Mouse (Mus musculus): Measurements from ENCODE around the gene Dgkg. TPM values are rescaled to one million over a fixed set of nuclear protein-coding genes. Genes with fewer than 3 reads are reported as not detected.

Dgkg gene
- total and polyA plus RNA-seq, 2 experiments from 2014 or later = 0.08 to 0.44 TPM

- no peak overlapping the region for H3K27ac ChIP-seq (ENCODE audit: low read depth)
- H3K9ac ChIP-seq (replicated peaks; ENCODE audit: low read depth, low read length) = no peak overlapping the region
- no peaks in the 10 kb centered on the region for H3K9me3 ChIP-seq (replicated peaks; ENCODE audit: control insufficient read depth, low read length)
- DNase-seq (ENCODE audit: low spot score) (no peak), ATAC-seq (ENCODE audit: insufficient read depth, low read depth) (no peak)
- no peaks in the 10 kb centered on the region for H3K27me3 ChIP-seq (ENCODE audit: control insufficient read depth, insufficient read depth, low read length)
- H3K4me2 ChIP-seq (ENCODE audit: low read depth, low read length) = no peak overlapping the region
- no peak overlapping the region for H3K4me3 ChIP-seq (ENCODE audit: low read depth, low read length)
- WGBS = 16% methylated on average over 9 of the region's 9 CpGs
- peak; percentile 47 for TF ChIP-seq CTCF (IDR thresholded peaks at IDR 0.05; ENCODE audit: low read depth)
- no peak for TF ChIP-seq EP300 (IDR thresholded peaks at IDR 0.05; ENCODE audit: low read depth)
- no peaks in the 10 kb centered on the region for H3K36me3 ChIP-seq (replicated peaks; ENCODE audit: control insufficient read depth, insufficient read depth, low read length)
- H3K4me1 ChIP-seq (ENCODE audit: control insufficient read depth, insufficient read depth) = peaks cover 32% of the 10 kb centered on the region
These were observed 104.7 kb downstream of the Dgkg start for GRCm38 (mm10) chr16:22552351-22552750.

GRCm38 (mm10) chr16:22551231-22552000 lies 105.6 kb downstream of the Dgkg start:
- H3K4me2 ChIP-seq (ENCODE audit: low read depth, low read length) = no peak overlapping the region
- no peak overlapping the region for H3K9ac ChIP-seq (replicated peaks; ENCODE audit: low read depth, low read length)
- H3K27ac ChIP-seq (ENCODE audit: low read depth) = 0 out of 2 replicates have a peak overlapping the region, but pooled peaks have one; percentile 7

GRCm38 (mm10) chr16:22549346-22549745 lies 107.7 kb downstream of the Dgkg start:
- Histone ChIP-seq H3K27me3 (ENCODE audit: control insufficient read depth, insufficient read depth, low read length) (no peaks in the 10 kb centered on the region), H3K9me3 (replicated peaks; ENCODE audit: control insufficient read depth, low read length) (no peaks in the 10 kb centered on the region), H3K4me1 (ENCODE audit: control insufficient read depth, insufficient read depth) (peaks cover 55% of the 10 kb centered on the region), H3K9ac (replicated peaks; ENCODE audit: low read depth, low read length) (no peak overlapping the region; the same call in 1 of the 2 replicates), H3K4me2 (ENCODE audit: low read depth, low read length) (peak overlapping the region; percentile 85), H3K27ac (ENCODE audit: low read depth) (no peak overlapping the region), H3K36me3 (replicated peaks; ENCODE audit: control insufficient read depth, insufficient read depth, low read length) (no peaks in the 10 kb centered on the region), H3K4me3 (ENCODE audit: low read depth, low read length) (no peak overlapping the region)
- no peak for DNase-seq (ENCODE audit: low spot score)
- 60% methylated on average over 5 of the region's 5 CpGs for WGBS
- no peak for ATAC-seq (ENCODE audit: insufficient read depth, low read depth)
- TF ChIP-seq EP300 (IDR thresholded peaks at IDR 0.05; ENCODE audit: low read depth) (no peak), CTCF (IDR thresholded peaks at IDR 0.05; ENCODE audit: low read depth) (no peak)

More at GRCm38 (mm10) chr16:22551231-22552000, 105.6 kb downstream of the Dgkg start:
- ATAC-seq (ENCODE audit: insufficient read depth, low read depth) (no peak), DNase-seq (ENCODE audit: low spot score) (no peak)
- Histone ChIP-seq H3K27me3 (ENCODE audit: control insufficient read depth, insufficient read depth, low read length) (no peaks in the 10 kb centered on the region), H3K9me3 (replicated peaks; ENCODE audit: control insufficient read depth, low read length) (no peaks in the 10 kb centered on the region), H3K36me3 (replicated peaks; ENCODE audit: control insufficient read depth, insufficient read depth, low read length) (no peaks in the 10 kb centered on the region), H3K4me1 (ENCODE audit: control insufficient read depth, insufficient read depth) (peaks cover 38% of the 10 kb centered on the region), H3K4me3 (ENCODE audit: low read depth, low read length) (no peak overlapping the region)
- no peak for TF ChIP-seq EP300 (IDR thresholded peaks at IDR 0.05; ENCODE audit: low read depth)
- 32% methylated on average over 11 of the region's 11 CpGs for WGBS

- peak; percentile 77 for ATAC-seq (ENCODE audit: insufficient read depth, low read depth)
- H3K9ac ChIP-seq (replicated peaks; ENCODE audit: low read depth, low read length) = peak overlapping the region; percentile 67
- peak overlapping the region; percentile 85 for H3K4me2 ChIP-seq (ENCODE audit: low read depth, low read length)
- 5% methylated on average over 26 of the region's 26 CpGs for WGBS
- H3K27me3 ChIP-seq (ENCODE audit: control insufficient read depth, insufficient read depth, low read length) = no peaks in the 10 kb centered on the region
- peak overlapping the region; percentile 92 for H3K27ac ChIP-seq (ENCODE audit: low read depth)
- TF ChIP-seq EP300 (IDR thresholded peaks at IDR 0.05; ENCODE audit: low read depth) = no peak
- TF ChIP-seq CTCF (IDR thresholded peaks at IDR 0.05; ENCODE audit: low read depth) = peak; percentile 89
- no peaks in the 10 kb centered on the region for H3K36me3 ChIP-seq (replicated peaks; ENCODE audit: control insufficient read depth, insufficient read depth, low read length)
- H3K4me3 ChIP-seq (ENCODE audit: low read depth, low read length) = peak overlapping the region; percentile 54
- peaks cover 60% of the 10 kb centered on the region for H3K4me1 ChIP-seq (ENCODE audit: control insufficient read depth, insufficient read depth)
- DNase-seq (ENCODE audit: low spot score) = peak; percentile 76
- H3K9me3 ChIP-seq (replicated peaks; ENCODE audit: control insufficient read depth, low read length) = no peaks in the 10 kb centered on the region
These were observed 108.6 kb downstream of the Dgkg start for GRCm38 (mm10) chr16:22548167-22549080.

- Histone ChIP-seq H3K27ac (ENCODE audit: low read depth) (peak overlapping the region; percentile 92), H3K36me3 (replicated peaks; ENCODE audit: control insufficient read depth, insufficient read depth, low read length) (no peaks in the 10 kb centered on the region), H3K4me1 (ENCODE audit: control insufficient read depth, insufficient read depth) (peaks cover 64% of the 10 kb centered on the region), H3K4me3 (ENCODE audit: low read depth, low read length) (peak overlapping the region; percentile 54), H3K4me2 (ENCODE audit: low read depth, low read length) (peak overlapping the region; percentile 85), H3K27me3 (ENCODE audit: control insufficient read depth, insufficient read depth, low read length) (no peaks in the 10 kb centered on the region), H3K9ac (replicated peaks; ENCODE audit: low read depth, low read length) (peak overlapping the region; percentile 67; the same call in 1 of the 2 replicates), H3K9me3 (replicated peaks; ENCODE audit: control insufficient read depth, low read length) (no peaks in the 10 kb centered on the region)
- no peak for TF ChIP-seq EP300 (IDR thresholded peaks at IDR 0.05; ENCODE audit: low read depth)
- no peak for TF ChIP-seq CTCF (IDR thresholded peaks at IDR 0.05; ENCODE audit: low read depth)
- no peak for ATAC-seq (ENCODE audit: insufficient read depth, low read depth)
- DNase-seq (ENCODE audit: low spot score) = no peak
- WGBS = 59% methylated on average over 10 of the region's 10 CpGs
These were observed 109.3 kb downstream of the Dgkg start for GRCm38 (mm10) chr16:22547741-22548140.

Measured in heart, postnatal 0 days (tissue).